Mouse (Mus musculus) cerebellum, adult 2 months (tissue): ENCODE results near the gene Nnmt.

Source experiments
- CTCF ChIP-seq: fragments of 200-500 bp; IDR thresholded peaks from 2 replicates; pipeline ENCODE4 v1.5.1; 2011; ENCODE audit warnings: low read depth, mild to moderate bottlenecking, control low read depth, low read length, moderate library complexity, borderline replicate concordance; ENCODE audit not compliant: insufficient read depth
- POLR2A ChIP-seq: fragments of 200-500 bp; IDR thresholded peaks from 2 replicates; pipeline ENCODE4 v1.6.1; 2011; ENCODE audit warnings: low read length, control low read depth, borderline replicate concordance; ENCODE audit not compliant: insufficient read depth

GRCm38 (mm10) chr9:48597494-48597893 lies 7.5 kb downstream of the Nnmt start:
- TF ChIP-seq CTCF (no peak), POLR2A (no peak)
